Mouse (Mus musculus): ENCODE results near the gene Ruvbl1. TPM values are rescaled to one million over a fixed set of nuclear protein-coding genes. Genes with fewer than 3 reads are reported as not detected.

Ruvbl1 gene
- polyA plus RNA-seq (2014; fragmentation: Illumina TruSeq; extraction: RNeasy Lipid Tissue Mini Kit (QIAGEN cat#74804); ENCODE audit: low read depth, low replicate concordance): 8.9 TPM

DNA sequence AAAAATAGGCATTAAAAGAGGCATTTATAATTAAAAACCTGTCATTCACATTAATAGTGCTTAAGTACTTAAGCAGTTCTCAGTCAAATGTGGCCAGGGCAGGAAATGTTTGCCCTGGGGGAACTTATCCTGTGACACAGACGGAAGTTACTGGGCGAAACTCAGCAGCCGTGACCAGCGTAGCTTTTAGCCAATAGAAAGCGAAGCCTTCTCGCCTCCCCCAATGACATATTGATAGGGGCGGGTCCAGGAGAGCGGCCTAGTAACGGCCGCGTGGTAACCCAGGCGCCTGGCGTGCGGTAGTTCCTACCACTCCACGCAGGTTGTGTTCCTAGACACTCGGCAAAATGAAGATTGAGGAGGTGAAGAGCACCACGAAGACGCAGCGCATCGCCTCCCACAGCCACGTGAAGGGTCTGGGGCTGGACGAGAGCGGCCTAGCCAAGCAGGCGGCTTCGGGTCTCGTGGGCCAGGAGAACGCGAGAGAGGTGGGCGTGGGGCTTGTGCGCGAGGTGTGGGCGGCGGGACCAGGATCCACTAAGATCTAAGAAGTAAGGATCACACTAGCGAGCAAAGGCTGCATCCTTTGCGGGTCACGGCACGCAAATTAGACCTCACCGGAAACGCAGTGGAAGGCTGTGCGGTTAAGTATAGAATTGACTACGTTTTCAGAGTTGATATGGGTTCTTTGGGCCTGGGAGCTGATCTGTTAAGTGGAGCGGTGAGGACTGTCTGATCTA, at the start of gene Ruvbl1:
TSS of gene Ruvbl1 (plus strand) at position 229 of the 740 bp plus-strand sequence.

DNA sequence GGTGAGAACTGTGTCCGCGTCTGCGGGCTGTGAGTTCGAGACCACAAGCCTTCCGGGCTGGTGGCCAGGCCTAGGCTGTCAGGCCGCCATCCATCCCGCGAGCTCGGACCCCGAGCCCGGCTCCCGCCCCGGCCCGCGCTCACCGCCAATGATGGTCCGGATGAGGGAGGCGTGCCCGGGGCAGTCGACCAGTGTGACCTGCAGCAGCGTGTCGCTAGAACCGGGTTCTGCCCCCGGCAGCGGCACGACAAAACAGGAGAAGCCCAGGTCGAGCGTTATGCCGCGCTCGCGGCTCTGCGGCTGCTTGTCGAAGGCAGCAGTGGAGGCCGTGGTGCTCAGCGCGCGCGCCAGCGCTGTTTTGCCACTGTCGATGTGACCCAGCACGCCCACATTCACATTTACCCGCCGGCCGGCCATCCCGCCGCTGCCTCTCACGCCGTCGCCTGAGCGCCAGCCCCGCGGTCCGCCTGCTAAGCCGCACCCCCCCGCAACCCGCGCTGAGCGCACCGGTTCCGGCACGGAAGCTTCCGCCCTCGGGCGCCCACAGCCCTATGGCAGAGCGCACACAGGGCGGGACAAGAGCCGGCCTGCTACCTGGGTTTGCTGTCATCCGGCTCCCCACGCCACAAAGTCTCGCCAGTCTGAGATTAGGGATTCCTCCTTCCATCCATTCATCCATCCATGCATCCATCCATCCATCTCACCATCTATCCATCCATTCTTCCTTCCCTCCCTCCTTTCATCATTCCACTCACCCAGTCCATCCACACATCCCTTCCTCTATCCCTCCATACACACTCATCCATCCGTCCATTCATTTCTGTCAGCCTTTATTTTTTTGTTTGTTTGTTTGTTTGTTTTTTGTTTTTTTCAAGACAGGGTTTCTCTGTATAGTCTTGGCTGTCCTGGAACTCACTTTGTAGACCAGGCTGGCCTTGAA, 18.9 kb upstream of the Ruvbl1 start, which contains the start of gene Eefsec:
TSS of gene Eefsec (minus strand) at position 477 of the 940 bp plus-strand sequence.

DNA sequence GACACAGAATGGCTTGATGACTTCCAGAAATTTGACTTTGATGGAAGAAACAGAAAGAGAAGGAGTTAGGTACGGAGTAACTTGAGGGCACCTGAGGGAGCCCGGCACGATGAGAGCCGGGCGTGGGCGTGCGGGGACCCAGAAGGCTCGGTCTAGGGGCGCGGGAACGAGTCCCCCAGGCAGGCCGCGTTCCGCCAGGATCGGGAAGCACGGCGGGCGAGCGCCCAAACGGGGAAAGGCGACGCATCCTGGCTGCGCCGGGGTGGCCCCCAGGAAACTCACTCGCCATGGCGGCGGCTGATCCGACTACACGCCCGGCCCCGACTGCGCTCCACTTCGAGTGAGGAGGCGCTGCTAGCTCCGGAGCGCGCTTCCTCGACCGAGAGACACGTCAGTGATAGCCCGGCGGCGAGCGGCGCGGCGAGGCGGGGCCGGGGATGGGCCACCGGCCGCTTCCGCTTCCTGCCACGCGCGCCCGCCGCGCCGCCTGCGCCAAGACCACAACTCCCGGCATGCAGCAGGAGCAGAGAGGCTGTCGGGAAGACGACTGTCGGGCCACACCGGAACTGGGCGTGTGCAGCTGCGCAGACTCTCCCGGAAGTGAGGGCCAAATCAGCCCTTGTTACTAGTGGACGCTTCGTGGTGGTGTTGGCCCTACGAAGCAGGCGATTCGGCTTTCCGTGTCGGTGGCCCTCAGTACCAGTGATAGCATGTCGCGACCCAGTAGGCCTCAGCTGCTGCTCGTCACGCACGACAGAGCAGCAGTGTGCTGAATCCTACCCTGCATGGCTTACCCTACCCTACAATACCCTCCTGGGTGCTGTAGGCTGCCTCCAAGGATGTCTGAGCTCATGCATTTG, 53.4 kb downstream of the Ruvbl1 start, which contains the start of gene Sec61a1:
TSS of gene Sec61a1 (minus strand) at position 502 of the 860 bp plus-strand sequence.

Other genes starting within 250 kb of the Ruvbl1 start
- not detected for gene Dnajb8, start 243.1 kb upstream of the Ruvbl1 start, polyA plus RNA-seq (2014; fragmentation: Illumina TruSeq; extraction: RNeasy Lipid Tissue Mini Kit (QIAGEN cat#74804); ENCODE audit: low read depth, low replicate concordance)
- 2.1 TPM for gene Eefsec, start 18.9 kb upstream of the Ruvbl1 start, polyA plus RNA-seq (2014; fragmentation: Illumina TruSeq; extraction: RNeasy Lipid Tissue Mini Kit (QIAGEN cat#74804); ENCODE audit: low read depth, low replicate concordance)
- 78.4 TPM for gene Sec61a1, start 53.5 kb downstream of the Ruvbl1 start, polyA plus RNA-seq (2014; fragmentation: Illumina TruSeq; extraction: RNeasy Lipid Tissue Mini Kit (QIAGEN cat#74804); ENCODE audit: low read depth, low replicate concordance)
- 0.49 TPM for gene Kbtbd12, start 172.5 kb downstream of the Ruvbl1 start, polyA plus RNA-seq (2014; fragmentation: Illumina TruSeq; extraction: RNeasy Lipid Tissue Mini Kit (QIAGEN cat#74804); ENCODE audit: low read depth, low replicate concordance)

Data from kidney, adult 10 weeks (tissue).